Comparison of ENCODE assay signal across 14 mouse cellular contexts in the genomic region with DNA sequence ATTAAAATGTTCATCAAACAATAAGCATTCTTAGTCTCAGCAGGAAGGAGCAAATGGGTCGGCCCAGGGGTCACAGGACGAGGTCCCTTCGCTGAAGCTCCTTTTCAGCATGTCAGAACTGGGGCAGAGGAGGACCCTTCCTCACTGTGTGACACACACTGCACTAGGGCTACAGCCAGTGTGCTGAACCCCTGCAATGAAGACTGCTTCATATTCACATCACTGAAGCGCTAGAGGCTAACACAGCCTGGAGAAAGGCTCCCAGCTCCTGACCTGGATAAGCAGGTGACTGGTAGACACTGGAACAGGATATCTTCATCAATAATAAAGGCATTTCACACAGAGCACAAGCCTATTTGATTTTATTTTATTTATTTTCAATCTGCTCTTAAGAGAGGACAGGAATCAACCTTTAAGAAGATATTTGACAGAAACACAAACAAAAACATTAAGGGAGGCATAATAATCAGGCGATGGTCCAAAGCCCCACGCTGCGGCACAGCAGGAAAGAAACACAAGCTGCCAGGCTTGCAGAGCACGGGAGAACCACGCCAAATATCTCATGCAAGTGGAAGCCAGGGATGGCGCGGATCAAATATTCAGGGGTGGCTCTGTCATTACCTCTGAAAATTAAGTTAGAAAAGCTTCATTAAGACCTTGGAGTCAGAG.
A peak's percentile ranks its signal among the peaks of the same experiment; 100 is the strongest.
DNase-seq lines count a peak whose midpoint lies in the region; ATAC-seq and TF ChIP-seq lines count a peak whose summit lies in the region.
"Had no signal": no experiment of that assay in that cellular context is flagged by ENCODE, and none has a peak within 500 bp of the region (broad histone marks: within the 10 kb centered on the region; RNA-seq: fewer than 3 reads in every experiment).

No protein-coding gene starts in this region.

- H3K27me3 ChIP-seq in hindbrain, embryonic 14.5 days (ENCODE audit: control insufficient read depth, insufficient read depth, low read length) = no peaks in the 10 kb centered on the region
- H3K27me3 ChIP-seq in midbrain, postnatal 0 days (ENCODE audit: insufficient read depth, low read length) = no peaks in the 10 kb centered on the region
- H3K27me3 ChIP-seq: heart, embryonic 13.5 days; limb, embryonic 12.5 days had no signal

- no peaks in the 10 kb centered on the region for H3K9me3 ChIP-seq in hindbrain, embryonic 14.5 days (ENCODE audit: control insufficient read depth, low read length)
- H3K9me3 ChIP-seq in midbrain, postnatal 0 days (ENCODE audit: low read length) = no peaks in the 10 kb centered on the region
- H3K9me3 ChIP-seq: heart, embryonic 13.5 days; limb, embryonic 12.5 days had no signal

- peak overlapping the region; percentile 8; the same call in 1 of the 2 replicates for H3K9ac ChIP-seq in hindbrain, embryonic 14.5 days
- no peak overlapping the region for H3K9ac ChIP-seq in midbrain, postnatal 0 days (replicated peaks; ENCODE audit: low read length, poor library complexity, severe bottlenecking)
- H3K9ac ChIP-seq: heart, embryonic 13.5 days; limb, embryonic 12.5 days had no signal

- peaks cover 15% of the 10 kb centered on the region for H3K4me1 ChIP-seq in hindbrain, embryonic 14.5 days (replicated peaks; ENCODE audit: control insufficient read depth, insufficient read depth, low read length)
- H3K4me1 ChIP-seq in midbrain, postnatal 0 days (ENCODE audit: insufficient read depth, low read length) = 0 out of 2 replicates have a peak, but pooled peaks cover 6% of the 10 kb centered on the region
- H3K4me1 ChIP-seq: limb, embryonic 12.5 days had no signal

- WGBS in hindbrain, embryonic 14.5 days = 27% methylated on average over 11 of the region's 11 CpGs
- WGBS in midbrain, postnatal 0 days = 22% methylated on average over 11 of the region's 11 CpGs

- H3K4me2 ChIP-seq in hindbrain, embryonic 14.5 days (replicated peaks) = peak overlapping the region; percentile 28; the same call in 1 of the 2 replicates
- H3K4me2 ChIP-seq in midbrain, postnatal 0 days (ENCODE audit: low read depth, low read length, poor library complexity, severe bottlenecking) = no peak overlapping the region
- H3K4me2 ChIP-seq: heart, embryonic 13.5 days; limb, embryonic 12.5 days had no signal

- peak overlapping the region; percentile 60 for H3K27ac ChIP-seq in hindbrain, embryonic 14.5 days
- H3K27ac ChIP-seq in midbrain, postnatal 0 days (ENCODE audit: low read depth, low read length) = no peak overlapping the region
- H3K27ac ChIP-seq: heart, embryonic 13.5 days; limb, embryonic 12.5 days; stomach, postnatal 0 days had no signal

- no peak overlapping the region for H3K4me3 ChIP-seq in hindbrain, embryonic 14.5 days (replicated peaks; ENCODE audit: low read length)
- no peak overlapping the region for H3K4me3 ChIP-seq in midbrain, postnatal 0 days (ENCODE audit: low read depth, low read length)
- H3K4me3 ChIP-seq: heart, embryonic 13.5 days; limb, embryonic 12.5 days had no signal

- no peaks in the 10 kb centered on the region for H3K36me3 ChIP-seq in hindbrain, embryonic 14.5 days (replicated peaks; ENCODE audit: control insufficient read depth, insufficient read depth)
- H3K36me3 ChIP-seq in midbrain, postnatal 0 days (ENCODE audit: insufficient read depth, low read length) = no peaks in the 10 kb centered on the region
- H3K36me3 ChIP-seq: heart, embryonic 13.5 days; limb, embryonic 12.5 days had no signal

- ATAC-seq in hindbrain, embryonic 14.5 days (ENCODE audit: low FRiP score) = peak; percentile 51; the same call in 1 of the 2 replicates
- ATAC-seq in midbrain, postnatal 0 days (ENCODE audit: low FRiP score) = peak; percentile 44; the same call in 1 of the 2 replicates

- TF ChIP-seq CTCF in midbrain, postnatal 0 days (IDR thresholded peaks at IDR 0.05) = no peak

- intact Hi-C loops in left cerebral cortex, postnatal 4 days (cut with DNase I) = no loop called here
- intact Hi-C loops in left cerebral cortex, postnatal 36 days (cut with DNase I) = no loop called here

- peak; percentile 59 for DNase-seq in left cerebral cortex, postnatal 4 days
- no peak for DNase-seq in left cerebral cortex, postnatal 36 days (ENCODE audit: low spot score in 2 of 2)
- peak; percentile 80 for DNase-seq in cerebellum, adult 8-10 months
- DNase-seq in hindbrain, embryonic 14.5 days (ENCODE audit: low spot score) = no peak
- DNase-seq in midbrain, postnatal 0 days (ENCODE audit: low spot score) = peak; percentile 27
- DNase-seq in ovary, postnatal 36 days (ENCODE audit: low spot score) = no peak
- no peak for DNase-seq in c-Kit-positive CD71-positive TER-119-positive erythroid progenitor cells, embryonic 14.5 days (ENCODE audit: low spot score)
- DNase-seq in testis, postnatal 10 days (ENCODE audit: low spot score) = no peak
- DNase-seq: adrenal gland, adult 8-10 months; gastrocnemius, postnatal 10 days; lung, adult 18-20 months had no signal

Comparison
In these comparisons a context has a peak if more than half of its experiments do, and no peak if none do; other contexts are left out.
1. DNase-seq: peak in left cerebral cortex, postnatal 4 days (single experiment), cerebellum, adult 8-10 months (single experiment) and midbrain, postnatal 0 days (single experiment); none in left cerebral cortex, postnatal 36 days (0 of 2), hindbrain, embryonic 14.5 days (single experiment), ovary, postnatal 36 days (single experiment), c-Kit-positive CD71-positive TER-119-positive erythroid progenitor cells, embryonic 14.5 days (single experiment) and testis, postnatal 10 days (single experiment).